Mouse (Mus musculus): ENCODE measurements around the gene Msrb1. TPM values are rescaled to one million over a fixed set of nuclear protein-coding genes. Genes with fewer than 3 reads are reported as not detected.

The Msrb1 gene
- polyA plus RNA-seq, 1 experiment from 2014 or later: 33.8 TPM

DNA sequence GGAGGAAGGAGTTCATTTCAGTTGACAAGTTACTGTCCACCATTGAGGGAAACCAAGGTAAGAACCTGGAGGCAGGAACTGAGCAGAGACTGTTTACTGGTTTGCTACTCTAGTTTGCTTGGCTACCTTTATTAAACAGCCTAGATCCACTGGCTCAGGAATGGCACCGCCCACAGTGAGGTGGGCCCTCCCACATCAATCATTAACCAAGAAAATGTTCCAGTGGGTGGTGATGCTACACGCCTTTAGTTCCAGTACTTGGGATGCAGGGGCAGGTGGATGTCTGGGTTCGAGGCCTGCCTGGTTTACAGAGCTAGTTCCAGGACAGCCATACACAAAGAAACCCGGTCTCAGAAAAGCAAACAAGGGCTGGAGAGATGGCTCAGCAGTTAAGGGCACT, 1.8 kb downstream of the Msrb1 start:
- no peak overlapping the region for H3K4me3 ChIP-seq (ENCODE audit: low read length)
- 0 out of 2 replicates have a peak, but pooled peaks cover 3% of the 10 kb centered on the region for H3K36me3 ChIP-seq (ENCODE audit: insufficient read depth, low read length)
- no peaks in the 10 kb centered on the region for H3K9me3 ChIP-seq (ENCODE audit: low read length)
- H3K27ac ChIP-seq (ENCODE audit: low read length): no peak overlapping the region
- no peak overlapping the region for H3K4me2 ChIP-seq (replicated peaks; ENCODE audit: low read depth, low read length)
- no peak overlapping the region for H3K9ac ChIP-seq (replicated peaks; ENCODE audit: low read length)
- ATAC-seq (ENCODE audit: low FRiP score, low TSS enrichment): no peak
- WGBS: 74% methylated on average over 4 of the region's 4 CpGs
- no peaks in the 10 kb centered on the region for H3K27me3 ChIP-seq (ENCODE audit: insufficient read depth, low read length)
- peaks cover 20% of the 10 kb centered on the region for H3K4me1 ChIP-seq (ENCODE audit: insufficient read depth, low read length)

DNA sequence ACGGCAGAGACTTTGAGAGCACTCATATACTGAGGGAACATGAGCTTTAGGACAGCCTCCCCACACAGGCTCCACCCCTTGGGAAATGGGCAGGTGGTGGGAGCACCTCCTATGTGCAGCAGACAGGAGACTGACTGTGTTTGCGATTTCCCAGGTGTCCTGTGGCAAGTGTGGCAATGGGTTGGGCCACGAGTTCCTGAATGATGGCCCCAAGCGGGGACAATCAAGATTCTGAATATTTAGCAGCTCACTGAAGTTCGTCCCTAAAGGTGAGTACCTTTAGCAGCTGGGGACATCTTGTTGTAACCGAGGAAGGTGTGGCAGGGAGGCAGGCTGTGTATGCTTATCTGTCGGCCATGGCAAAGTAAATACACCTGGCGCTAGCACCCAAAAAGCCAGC, 3.5 kb downstream of the Msrb1 start:
- 86% methylated on average over 8 of the region's 8 CpGs for WGBS
- H3K27ac ChIP-seq (ENCODE audit: low read length): no peak overlapping the region
- H3K9me3 ChIP-seq (ENCODE audit: low read length): no peaks in the 10 kb centered on the region
- H3K36me3 ChIP-seq (ENCODE audit: insufficient read depth, low read length): 0 out of 2 replicates have a peak, but pooled peaks cover 3% of the 10 kb centered on the region
- no peaks in the 10 kb centered on the region for H3K27me3 ChIP-seq (ENCODE audit: insufficient read depth, low read length)
- no peak overlapping the region for H3K4me3 ChIP-seq (ENCODE audit: low read length)
- ATAC-seq (ENCODE audit: low FRiP score, low TSS enrichment): no peak
- H3K4me2 ChIP-seq (replicated peaks; ENCODE audit: low read depth, low read length): no peak overlapping the region
- H3K4me1 ChIP-seq (ENCODE audit: insufficient read depth, low read length): peaks cover 20% of the 10 kb centered on the region
- H3K9ac ChIP-seq (replicated peaks; ENCODE audit: low read length): no peak overlapping the region

DNA sequence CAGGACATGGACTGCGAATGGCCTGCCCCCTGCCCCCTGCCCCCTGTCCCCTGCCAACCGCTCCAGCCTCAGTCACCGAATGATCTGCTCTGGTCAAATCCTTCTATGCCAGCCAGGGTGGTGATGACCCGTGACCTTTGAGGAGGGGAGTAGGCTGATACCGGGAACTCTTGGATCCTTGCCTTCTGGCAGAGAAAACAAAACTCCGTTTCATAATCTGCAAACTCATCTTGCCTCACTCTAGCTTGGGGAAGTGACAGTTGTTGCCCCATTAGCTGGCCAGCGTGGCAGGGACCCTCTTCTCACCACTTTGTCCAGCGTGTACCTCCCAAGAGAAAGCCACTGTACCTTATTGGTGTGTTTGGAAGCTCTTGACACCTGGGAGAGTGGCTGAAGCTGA, 5.9 kb downstream of the Msrb1 start:
- Histone ChIP-seq H3K9ac (replicated peaks; ENCODE audit: low read length) (no peak overlapping the region), H3K4me1 (ENCODE audit: insufficient read depth, low read length) (peaks cover 16% of the 10 kb centered on the region; the same call in 1 of the 2 replicates), H3K36me3 (ENCODE audit: insufficient read depth, low read length) (0 out of 2 replicates have a peak, but pooled peaks cover 3% of the 10 kb centered on the region), H3K4me2 (replicated peaks; ENCODE audit: low read depth, low read length) (no peak overlapping the region), H3K4me3 (ENCODE audit: low read length) (no peak overlapping the region), H3K9me3 (ENCODE audit: low read length) (no peaks in the 10 kb centered on the region), H3K27me3 (ENCODE audit: insufficient read depth, low read length) (no peaks in the 10 kb centered on the region), H3K27ac (ENCODE audit: low read length) (no peak overlapping the region)
- no peak for ATAC-seq (ENCODE audit: low FRiP score, low TSS enrichment)
- 72% methylated on average over 8 of the region's 8 CpGs for WGBS

DNA sequence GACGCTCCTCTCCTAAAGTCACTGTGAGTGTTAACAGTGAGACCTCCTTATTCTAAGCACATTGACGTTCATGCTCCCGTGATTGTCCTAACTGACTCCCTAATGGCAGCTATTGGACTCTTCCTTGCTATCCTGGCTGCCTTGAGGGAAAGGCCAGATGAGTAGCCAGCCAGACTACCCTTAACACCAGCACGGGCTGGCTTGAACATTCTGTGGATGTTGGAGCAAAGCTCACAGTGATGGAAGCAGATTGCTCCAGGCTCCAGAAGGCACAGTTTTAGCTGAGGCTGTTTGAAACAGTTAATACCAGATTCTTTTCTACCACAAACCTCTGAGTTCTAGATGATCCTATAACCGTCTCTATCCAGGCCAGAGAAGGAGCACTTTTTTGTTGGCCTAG, 7.5 kb downstream of the Msrb1 start:
- 72% methylated on average over 5 of the region's 5 CpGs for WGBS
- Histone ChIP-seq H3K9ac (replicated peaks; ENCODE audit: low read length) (no peak overlapping the region), H3K4me3 (ENCODE audit: low read length) (no peak overlapping the region), H3K9me3 (ENCODE audit: low read length) (no peaks in the 10 kb centered on the region), H3K4me2 (replicated peaks; ENCODE audit: low read depth, low read length) (no peak overlapping the region), H3K36me3 (ENCODE audit: insufficient read depth, low read length) (0 out of 2 replicates have a peak, but pooled peaks cover 3% of the 10 kb centered on the region), H3K27me3 (ENCODE audit: insufficient read depth, low read length) (no peaks in the 10 kb centered on the region), H3K27ac (ENCODE audit: low read length) (no peak overlapping the region), H3K4me1 (ENCODE audit: insufficient read depth, low read length) (peaks cover 8% of the 10 kb centered on the region; the same call in 1 of the 2 replicates)
- no peak for ATAC-seq (ENCODE audit: low FRiP score, low TSS enrichment)

DNA sequence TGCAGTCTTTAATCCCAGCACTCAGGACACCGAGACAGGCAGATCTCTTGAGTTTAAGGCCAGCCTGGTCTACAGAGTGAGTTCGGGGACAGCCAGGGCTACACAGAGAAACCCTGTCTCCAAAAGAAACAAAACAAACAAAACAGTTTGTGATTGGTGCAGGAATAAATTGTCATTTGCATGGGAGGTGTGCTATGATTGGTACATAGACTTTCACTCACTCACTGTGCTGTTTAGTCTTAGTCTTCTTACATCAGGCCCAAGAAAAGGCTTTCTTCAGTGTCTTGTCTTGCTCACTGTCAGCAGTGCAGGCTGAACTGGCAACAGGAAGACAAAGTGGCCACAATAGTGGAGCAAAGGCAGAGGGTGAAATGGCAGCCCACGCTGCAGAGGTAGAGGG, 7.9 kb downstream of the Msrb1 start:
- Histone ChIP-seq H3K4me1 (ENCODE audit: insufficient read depth, low read length) (peaks cover 8% of the 10 kb centered on the region; the same call in 1 of the 2 replicates), H3K9ac (replicated peaks; ENCODE audit: low read length) (no peak overlapping the region), H3K4me3 (ENCODE audit: low read length) (no peak overlapping the region), H3K27me3 (ENCODE audit: insufficient read depth, low read length) (no peaks in the 10 kb centered on the region), H3K4me2 (replicated peaks; ENCODE audit: low read depth, low read length) (no peak overlapping the region), H3K27ac (ENCODE audit: low read length) (no peak overlapping the region), H3K36me3 (ENCODE audit: insufficient read depth, low read length) (0 out of 2 replicates have a peak, but pooled peaks cover 3% of the 10 kb centered on the region), H3K9me3 (ENCODE audit: low read length) (no peaks in the 10 kb centered on the region)
- WGBS: 77% methylated on average over 3 of the region's 3 CpGs
- no peak for ATAC-seq (ENCODE audit: low FRiP score, low TSS enrichment)

DNA sequence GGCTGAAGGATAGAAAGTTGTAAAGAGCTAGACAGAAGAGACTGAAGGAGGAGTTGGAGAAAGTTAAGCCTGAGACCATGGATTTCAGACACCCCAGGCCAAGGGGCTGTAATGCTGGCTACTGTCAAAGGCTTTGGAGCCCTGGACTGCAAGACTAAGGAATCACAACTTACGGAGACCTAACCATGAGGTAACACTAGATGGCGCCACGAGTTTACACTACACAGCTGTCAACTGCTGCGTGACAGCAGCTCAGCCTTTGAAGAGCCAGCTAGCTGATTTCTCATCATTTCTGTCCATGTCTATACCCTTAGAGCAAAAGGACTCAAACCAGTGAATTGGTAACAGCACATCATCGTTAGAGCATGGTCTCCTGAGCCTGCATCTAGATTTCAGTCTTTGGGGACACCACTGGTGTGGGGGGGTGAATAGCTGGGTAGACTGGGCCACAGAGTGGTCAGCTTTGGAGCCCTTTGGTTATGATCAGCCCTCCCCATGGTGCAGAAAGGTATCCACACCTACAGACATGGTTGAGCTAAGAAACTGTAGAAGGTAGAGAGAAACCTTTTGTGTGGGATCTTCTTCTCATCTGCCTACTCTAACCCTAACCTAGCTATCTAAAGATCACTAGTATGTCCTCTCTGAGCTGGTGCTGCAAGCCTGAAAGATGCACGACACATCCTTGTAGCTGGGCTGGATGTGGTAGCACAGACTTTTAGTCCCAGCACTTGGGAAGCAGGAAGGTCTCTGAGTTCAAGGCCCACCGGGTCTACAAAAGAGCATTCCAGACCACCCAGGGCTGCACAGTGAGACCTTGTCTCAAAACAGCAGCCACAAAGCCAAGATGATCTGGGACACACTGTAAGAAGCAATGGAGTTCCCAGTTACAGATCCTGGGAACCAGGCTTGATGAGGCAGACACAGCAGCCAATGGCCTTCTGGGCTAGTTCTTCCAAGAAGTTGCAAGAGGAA, 9.4 kb downstream of the Msrb1 start:
- Histone ChIP-seq H3K27ac (ENCODE audit: low read length) (no peak overlapping the region), H3K36me3 (ENCODE audit: insufficient read depth, low read length) (no peaks in the 10 kb centered on the region), H3K9ac (replicated peaks; ENCODE audit: low read length) (no peak overlapping the region), H3K4me1 (ENCODE audit: insufficient read depth, low read length) (peaks cover 8% of the 10 kb centered on the region; the same call in 1 of the 2 replicates), H3K4me3 (ENCODE audit: low read length) (no peak overlapping the region), H3K27me3 (ENCODE audit: insufficient read depth, low read length) (peaks cover 11% of the 10 kb centered on the region), H3K4me2 (replicated peaks; ENCODE audit: low read depth, low read length) (no peak overlapping the region), H3K9me3 (ENCODE audit: low read length) (no peaks in the 10 kb centered on the region)
- peak; percentile 82 for ATAC-seq (ENCODE audit: low FRiP score, low TSS enrichment)
- WGBS: 22% methylated on average over 7 of the region's 7 CpGs

DNA sequence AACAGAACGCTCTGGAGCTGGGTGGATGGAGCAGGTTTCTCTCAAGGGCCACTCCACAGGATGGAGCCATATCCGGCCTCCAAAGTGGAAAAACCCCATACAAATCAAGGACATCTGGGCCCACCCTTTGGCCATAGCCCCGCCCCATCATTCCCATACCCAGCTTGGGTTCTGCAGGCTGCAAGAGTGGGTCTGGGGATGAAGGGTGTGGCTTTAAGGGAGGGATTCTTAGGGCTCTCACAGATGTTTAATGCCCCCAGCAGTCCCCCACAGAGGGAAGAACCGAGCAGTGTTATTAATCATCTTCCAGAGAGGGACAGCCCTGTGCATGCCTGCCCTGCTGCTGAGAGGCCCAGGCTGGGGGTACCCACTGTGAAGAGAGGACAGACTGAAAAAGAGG, 10.5 kb downstream of the Msrb1 start:
- H3K9me3 ChIP-seq (ENCODE audit: low read length): no peaks in the 10 kb centered on the region
- H3K9ac ChIP-seq (replicated peaks; ENCODE audit: low read length): no peak overlapping the region
- peak; percentile 55; the same call in 1 of the 2 replicates for ATAC-seq (ENCODE audit: low FRiP score, low TSS enrichment)
- no peak overlapping the region for H3K4me3 ChIP-seq (ENCODE audit: low read length)
- no peak overlapping the region for H3K27ac ChIP-seq (ENCODE audit: low read length)
- peaks cover 22% of the 10 kb centered on the region for H3K27me3 ChIP-seq (ENCODE audit: insufficient read depth, low read length)
- WGBS: 37% methylated on average over 4 of the region's 4 CpGs
- no peak overlapping the region for H3K4me2 ChIP-seq (replicated peaks; ENCODE audit: low read depth, low read length)
- H3K4me1 ChIP-seq (ENCODE audit: insufficient read depth, low read length): peaks cover 8% of the 10 kb centered on the region; the same call in 1 of the 2 replicates
- no peaks in the 10 kb centered on the region for H3K36me3 ChIP-seq (ENCODE audit: insufficient read depth, low read length)

DNA sequence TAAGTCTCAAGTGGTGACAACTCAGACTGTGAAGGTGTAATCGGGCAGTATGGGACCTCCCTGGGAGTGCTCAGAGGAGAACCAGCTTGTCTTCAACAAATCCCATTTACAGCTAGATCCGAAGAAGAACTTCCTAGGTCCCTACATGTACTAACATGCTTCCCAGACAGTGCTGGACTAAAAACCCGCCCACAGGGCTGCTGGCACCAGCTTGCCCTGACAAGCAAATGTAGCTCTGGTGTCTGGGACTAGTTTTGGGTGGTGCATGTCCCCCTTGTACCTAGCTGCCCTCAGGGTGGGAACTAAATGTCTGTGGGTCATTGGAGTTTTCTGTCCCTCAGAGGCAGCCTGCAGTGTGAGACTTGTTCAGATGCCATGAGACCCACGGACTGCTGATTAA, 15.1 kb downstream of the Msrb1 start:
- Histone ChIP-seq H3K4me1 (ENCODE audit: insufficient read depth, low read length) (peaks cover 30% of the 10 kb centered on the region), H3K9me3 (ENCODE audit: low read length) (no peaks in the 10 kb centered on the region), H3K27ac (ENCODE audit: low read length) (no peak overlapping the region), H3K36me3 (ENCODE audit: insufficient read depth, low read length) (no peaks in the 10 kb centered on the region), H3K4me3 (ENCODE audit: low read length) (no peak overlapping the region), H3K9ac (replicated peaks; ENCODE audit: low read length) (no peak overlapping the region), H3K4me2 (replicated peaks; ENCODE audit: low read depth, low read length) (no peak overlapping the region), H3K27me3 (ENCODE audit: insufficient read depth, low read length) (peaks cover 52% of the 10 kb centered on the region)
- 35% methylated on average over 4 of the region's 4 CpGs for WGBS
- no peak for ATAC-seq (ENCODE audit: low FRiP score, low TSS enrichment)

DNA sequence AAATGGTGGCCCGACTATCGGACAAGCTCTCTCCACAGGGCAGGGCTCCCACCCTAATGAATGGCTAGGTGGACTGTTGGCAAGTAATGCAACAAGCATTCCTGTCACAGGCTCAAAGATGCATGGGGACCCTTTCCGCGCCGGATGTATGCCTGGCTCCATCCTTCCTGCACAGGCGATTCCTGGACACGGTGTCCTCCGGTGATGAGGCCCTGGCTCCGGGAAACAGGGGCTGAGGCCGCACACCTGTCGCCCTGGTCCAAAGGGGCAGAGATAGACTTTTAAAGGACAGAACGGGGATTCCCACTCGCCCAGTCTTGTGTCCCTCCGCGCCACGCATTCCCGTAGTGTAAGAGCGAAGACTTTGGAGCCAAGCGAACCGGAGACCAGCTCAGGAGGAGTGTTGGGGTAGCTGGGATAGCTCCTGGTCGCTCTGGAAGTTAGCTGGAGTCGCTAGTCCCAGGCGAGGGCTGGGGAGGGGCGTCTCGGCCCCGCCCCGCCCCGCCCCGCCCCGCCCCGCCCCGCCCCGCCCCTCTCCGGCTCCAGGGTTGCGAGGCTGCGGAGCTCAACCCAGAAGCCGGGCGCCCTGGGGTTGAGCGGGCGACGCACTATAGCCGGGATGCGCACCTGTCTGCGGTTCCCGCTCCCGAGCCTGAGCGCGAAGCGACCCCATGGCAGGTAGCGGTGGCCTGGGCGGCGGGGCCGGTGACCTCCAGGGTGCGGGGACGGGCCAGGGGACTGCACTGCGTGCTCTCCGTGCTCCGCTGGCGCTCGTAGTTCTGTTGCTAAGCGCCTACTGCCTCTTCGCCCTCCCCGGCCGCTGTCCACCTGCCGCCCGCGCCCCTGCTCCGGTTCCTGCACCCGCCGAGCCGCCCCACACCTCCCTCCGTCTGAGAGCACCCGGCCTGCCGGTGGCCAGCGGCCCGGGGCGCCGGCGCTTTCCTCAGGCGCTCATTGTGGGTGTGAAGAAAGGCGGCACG, 16.3 kb downstream of the Msrb1 start, which contains the start of gene Hs3st6:
TSS of gene Hs3st6 (plus strand) at position 574 of the 980 bp plus-strand sequence.
- peak within 1 kb of the TSS; percentile 71 for H3K9ac ChIP-seq (replicated peaks; ENCODE audit: low read length)
- peak within 1 kb of the TSS; percentile 96 for H3K4me2 ChIP-seq (replicated peaks; ENCODE audit: low read depth, low read length)
- under 1% methylated on average over 58 of the region's 82 CpGs for WGBS
- no peaks in the 10 kb centered on the region for H3K36me3 ChIP-seq (ENCODE audit: insufficient read depth, low read length)
- H3K9me3 ChIP-seq (ENCODE audit: low read length): no peaks in the 10 kb centered on the region
- ATAC-seq (ENCODE audit: low FRiP score, low TSS enrichment): peak; percentile 92
- H3K4me1 ChIP-seq (ENCODE audit: insufficient read depth, low read length): peaks cover 24% of the 10 kb centered on the region
- H3K27ac ChIP-seq (ENCODE audit: low read length): no peak within 1 kb of the TSS; the same call in 1 of the 2 replicates
- H3K4me3 ChIP-seq (ENCODE audit: low read length): peak within 1 kb of the TSS; percentile 67
- H3K27me3 ChIP-seq (ENCODE audit: insufficient read depth, low read length): peaks cover 52% of the 10 kb centered on the region

Measured in kidney, embryonic 16.5 days (tissue).